Mouse (Mus musculus) cerebellum, postnatal 14 days (tissue): ENCODE data around the gene Snx29.

Experiments used
- DNase-seq, 2 experiments: peaks; one replicate each; pipeline ENCODE4 v3.0.0; 2021; ENCODE audit warnings: mixed read lengths in 2 of 2

Gene Snx29

DNA sequence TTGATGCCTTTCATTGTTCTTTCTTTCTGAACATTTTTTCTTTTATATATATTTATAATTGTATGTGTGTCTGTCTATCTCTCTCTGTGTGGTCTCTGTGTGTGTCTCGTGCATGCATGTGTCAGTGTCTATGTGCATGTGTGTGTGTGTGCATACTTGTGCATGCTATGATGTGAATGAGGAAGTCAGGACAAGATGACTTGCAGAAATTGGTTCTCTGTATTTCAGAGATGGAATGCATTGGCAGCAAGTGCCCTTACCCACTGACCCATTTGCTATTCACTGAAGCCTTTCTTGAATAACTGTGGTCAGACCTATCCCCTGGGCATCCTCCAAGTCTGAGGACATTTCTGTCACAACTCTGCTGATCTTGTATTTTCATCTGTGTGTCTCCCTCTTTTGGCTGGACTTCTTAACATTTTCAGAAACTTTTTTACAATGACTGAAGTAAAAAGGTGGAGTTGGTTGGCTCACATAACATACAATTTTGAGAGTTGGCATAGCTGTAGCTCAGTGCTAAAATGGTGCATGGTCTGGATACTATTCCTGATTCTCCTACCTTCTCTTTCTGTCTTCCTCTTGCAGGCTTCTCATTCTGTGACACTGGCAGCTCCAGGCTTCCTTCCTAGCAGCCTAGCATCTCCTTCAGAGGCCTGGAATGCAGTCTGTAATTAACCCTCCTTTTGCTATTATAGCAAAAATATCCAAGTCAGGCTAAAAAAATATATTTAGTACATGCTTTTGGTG, 278.8 kb downstream of the Snx29 start:
- no peak for DNase-seq

DNA sequence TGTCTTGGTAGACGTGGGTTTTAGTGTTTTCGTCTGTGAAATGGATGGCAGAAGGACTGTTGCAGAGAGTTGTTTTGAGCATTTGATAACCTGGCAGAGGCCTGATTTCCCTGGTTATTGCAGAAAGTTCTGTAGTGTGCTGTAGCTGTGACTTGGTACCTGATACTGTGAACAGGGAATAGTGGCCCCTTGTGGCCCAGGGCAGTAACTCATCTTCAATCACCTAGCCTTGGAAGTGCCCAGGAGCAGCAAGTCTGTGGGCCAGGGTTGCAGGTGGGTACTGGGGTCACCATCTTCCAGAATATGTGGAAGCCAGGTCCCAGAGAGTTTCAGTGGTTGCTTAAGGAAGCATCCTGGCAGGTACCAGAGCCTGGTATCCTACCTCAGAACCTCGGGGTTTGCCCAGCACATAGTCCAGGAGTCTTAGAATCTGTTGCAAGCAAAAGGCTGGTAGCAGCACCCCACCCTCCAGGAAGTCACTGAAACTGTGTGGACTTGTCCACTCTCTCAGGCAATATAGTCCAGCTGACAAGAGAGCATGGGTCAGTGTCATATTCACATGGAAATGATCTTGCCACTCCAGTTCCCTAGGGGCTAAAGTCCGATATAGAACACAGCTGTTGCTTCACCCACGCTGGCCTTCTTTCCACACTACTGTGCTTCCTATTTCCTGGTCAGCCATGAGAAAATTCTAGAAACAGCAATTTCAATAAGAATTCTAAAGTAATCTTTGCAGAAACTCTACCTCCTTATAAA, 281.1 kb downstream of the Snx29 start:
- DNase-seq = peak; percentile 65 to 69

DNA sequence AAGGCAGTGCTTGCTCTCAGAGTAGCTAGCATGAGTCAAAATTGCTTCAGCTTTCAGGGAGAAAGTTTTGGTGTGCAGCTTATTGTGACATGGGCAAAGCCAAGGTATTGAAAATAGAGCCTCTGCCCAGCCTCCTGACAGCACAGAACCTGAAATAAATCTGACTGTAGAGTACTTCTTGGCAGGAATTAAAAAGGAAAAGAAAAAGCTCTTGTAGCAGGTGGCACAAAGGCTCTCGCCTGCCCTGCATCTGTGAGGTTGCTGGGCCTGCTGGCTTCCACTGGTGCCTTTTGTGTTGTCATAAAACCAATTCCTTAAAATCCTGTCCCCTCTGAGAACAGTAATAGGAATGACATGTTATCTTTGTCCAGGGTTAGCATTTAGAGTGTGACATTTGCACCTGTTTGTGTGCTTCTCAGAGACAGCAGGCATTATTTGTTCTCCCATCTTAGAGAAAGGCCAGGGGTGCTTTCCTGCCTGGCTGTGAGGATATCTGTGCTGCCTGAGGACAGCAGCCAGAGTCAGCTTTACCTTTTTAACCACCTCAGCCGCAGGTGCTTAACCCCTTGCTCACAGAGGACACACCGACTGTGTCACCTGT, 289.9 kb downstream of the Snx29 start:
- no peak for DNase-seq

DNA sequence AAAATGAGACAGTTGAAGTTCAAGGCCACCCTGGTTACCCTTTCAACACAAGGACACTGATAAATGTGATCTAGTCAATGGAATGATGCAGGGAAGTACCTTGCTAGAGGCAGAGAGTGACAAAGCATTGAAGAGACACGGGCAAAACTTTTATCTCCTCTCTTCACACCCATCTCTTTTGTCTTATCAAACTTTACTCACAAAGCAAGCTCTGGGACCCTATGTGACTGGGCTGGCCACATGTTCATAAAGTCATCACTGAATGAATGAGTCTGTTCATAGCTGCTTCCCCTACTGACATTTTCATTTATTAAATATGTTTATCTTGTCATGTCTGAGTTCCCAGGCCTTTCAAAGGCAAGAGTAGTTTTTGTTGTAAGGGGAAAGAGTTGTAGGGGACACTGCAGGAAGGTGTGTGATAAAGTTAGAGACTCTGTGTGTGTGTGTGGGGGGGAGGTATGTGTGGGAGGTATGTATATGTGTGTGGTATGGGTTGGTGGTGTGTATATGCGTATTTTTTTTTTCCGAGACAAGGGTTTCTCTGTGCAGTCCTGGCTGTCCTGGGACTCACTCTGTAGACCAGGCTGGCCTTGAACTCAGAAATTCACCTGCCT, 291.8 kb downstream of the Snx29 start:
- DNase-seq = no peak

DNA sequence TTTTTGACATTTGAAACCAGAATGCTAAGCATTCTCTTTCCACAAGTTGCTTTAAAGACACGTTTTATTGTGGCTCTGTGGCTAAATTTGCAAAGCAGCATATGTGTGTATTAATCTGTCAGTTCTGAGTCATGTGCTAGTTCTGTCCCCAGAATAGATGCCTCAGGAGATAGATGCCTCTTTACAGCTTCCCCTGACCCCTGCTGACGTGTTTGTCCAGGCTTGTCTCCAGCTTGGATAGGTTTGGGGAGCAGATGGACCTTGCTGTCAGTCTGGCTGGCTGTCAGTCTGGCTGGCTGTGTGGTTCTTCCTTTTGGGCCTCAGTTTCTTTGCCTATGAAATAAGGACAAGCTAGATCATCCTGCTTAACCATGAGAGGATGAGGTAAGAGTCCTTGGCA, 292.9 kb downstream of the Snx29 start:
- DNase-seq = peak in 1 of 2 experiments; percentile 41

DNA sequence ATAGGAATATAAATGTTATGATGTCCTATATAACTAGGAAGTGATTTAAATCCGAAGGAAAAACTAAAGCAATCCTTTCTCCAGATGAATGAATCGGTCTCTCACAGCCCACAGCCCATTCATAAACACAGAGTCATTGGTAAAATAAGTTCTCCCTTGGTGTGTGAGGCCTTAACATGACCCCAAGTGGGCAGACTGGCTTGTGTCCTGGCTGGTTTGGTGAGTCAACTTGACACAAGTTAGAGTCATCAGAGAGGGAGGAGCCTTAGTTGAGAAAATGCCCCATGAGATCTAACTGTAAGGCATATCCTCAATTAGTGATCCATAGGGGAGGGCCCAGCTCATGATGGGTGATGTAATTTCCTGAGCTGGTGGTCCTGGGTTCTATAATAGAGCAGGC, 297.2 kb downstream of the Snx29 start:
- DNase-seq = no peak

DNA sequence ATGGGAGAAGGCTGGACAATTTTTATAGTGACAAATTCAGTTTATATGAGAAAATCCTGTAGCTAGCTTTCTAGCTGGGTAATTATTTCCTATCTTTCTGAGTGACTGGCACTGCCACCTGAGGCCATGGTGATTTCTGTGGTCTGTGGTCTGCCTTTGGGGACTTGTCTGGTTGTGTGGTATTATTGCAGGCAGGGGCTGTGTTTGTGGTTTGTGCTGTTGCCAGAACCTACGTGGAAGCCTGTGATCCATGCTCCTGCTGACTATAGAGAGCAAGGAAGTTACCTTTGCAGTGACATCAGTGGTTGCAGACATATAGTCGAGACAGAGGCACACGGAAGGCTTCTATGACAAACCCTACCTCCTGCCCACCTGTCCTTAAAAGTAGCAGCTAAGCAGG, 298.3 kb downstream of the Snx29 start:
- no peak for DNase-seq

DNA sequence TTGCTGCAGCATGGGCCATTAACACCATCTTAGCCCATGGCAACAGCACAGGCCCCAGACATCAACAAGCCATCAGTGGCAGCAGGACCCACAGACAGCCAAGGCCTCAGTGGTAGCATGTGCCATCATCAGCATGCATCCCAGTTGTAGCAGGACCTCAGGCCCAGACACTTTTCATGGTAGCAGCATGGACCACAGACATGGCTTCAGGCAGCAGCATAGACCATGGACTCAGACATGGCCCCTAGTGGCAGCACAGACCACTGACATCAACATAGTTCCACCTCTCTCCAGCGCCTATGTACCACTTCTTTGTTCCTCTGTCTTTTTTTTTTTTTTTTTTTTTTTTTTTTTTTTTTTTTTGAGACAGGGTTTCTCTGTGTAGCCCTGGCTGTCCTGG, 299.0 kb downstream of the Snx29 start:
- no peak for DNase-seq

DNA sequence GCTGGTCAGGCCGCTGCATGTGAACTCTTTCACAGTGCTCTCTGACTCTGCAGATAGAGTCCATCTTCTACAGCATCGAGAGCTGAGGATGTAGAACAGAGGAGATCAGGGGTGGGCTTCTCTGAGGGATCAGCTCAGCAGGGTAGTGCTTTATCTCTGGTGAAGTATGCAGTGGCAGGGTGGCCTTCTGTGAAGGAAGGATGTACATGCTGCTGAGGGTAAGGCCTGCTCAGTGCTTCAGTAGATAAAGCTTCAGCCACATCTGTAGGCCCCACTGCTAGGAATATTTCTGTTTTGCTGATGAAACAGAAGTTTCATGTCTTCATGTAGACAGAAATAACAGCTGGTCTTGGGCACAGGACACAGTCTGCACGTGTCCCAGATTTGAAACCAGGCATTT, 300.3 kb downstream of the Snx29 start:
- no peak for DNase-seq

DNA sequence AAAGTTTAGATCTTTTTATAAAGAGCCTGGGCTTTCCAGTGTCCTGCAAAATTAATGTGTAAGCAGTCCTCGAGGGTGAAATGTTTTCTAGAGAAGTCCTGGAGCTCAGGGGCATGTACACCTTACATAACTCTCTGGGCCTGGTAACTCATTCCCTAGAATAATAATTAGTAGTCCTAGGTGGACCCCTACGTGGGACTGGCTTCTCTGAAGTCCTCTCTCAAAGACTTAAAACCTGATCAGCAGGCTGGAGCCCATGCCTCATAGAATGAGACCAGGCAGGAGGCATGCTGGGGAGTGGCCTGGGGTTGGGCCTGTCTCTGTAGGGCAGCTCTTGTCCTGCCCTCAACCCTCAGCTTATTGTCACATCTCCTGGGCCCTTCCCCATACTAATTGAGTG, 301.4 kb downstream of the Snx29 start:
- no peak for DNase-seq

DNA sequence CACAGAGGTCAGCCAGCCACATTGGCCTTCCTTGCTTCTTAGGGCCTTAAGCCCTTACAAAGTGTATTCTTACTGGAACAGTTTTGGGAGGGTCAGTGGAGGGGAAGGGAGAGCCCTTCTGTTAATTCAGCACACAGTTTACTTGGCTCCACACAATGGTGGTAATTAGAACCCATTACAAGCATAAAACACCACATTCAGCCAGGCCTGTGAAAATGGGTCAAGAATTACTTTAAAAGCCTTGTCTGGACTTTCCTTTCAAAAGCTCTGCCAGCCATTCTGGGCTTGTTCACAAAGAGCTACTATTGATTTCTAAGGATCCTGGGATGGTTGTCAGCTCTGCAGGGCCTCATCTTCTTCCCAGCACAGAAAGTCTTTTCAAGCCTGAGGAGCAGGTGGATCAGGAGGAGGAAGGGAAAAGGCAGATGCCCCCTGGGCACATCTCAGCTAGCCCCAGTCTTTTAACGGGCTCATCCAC, 303.3 kb downstream of the Snx29 start:
- no peak for DNase-seq

DNA sequence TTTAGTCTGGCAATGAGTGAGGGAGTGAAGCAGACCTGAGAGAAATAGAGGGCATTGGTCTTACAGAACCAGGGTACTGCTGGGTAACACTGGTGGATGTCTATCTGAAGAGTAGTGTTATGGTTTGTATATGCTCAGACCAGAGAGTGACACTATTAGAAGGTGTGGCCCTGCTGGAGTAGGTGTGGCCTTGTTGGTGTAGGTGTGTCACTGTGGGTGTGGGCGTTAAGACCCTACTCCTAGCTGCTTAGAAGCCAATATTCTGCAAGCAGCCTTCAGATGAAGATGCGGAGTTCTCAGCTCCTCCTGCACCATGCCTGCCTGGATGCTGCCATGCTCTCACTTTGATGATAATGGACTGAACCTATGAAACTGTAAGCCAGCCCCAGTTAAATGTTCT, 303.9 kb downstream of the Snx29 start:
- DNase-seq = no peak

DNA sequence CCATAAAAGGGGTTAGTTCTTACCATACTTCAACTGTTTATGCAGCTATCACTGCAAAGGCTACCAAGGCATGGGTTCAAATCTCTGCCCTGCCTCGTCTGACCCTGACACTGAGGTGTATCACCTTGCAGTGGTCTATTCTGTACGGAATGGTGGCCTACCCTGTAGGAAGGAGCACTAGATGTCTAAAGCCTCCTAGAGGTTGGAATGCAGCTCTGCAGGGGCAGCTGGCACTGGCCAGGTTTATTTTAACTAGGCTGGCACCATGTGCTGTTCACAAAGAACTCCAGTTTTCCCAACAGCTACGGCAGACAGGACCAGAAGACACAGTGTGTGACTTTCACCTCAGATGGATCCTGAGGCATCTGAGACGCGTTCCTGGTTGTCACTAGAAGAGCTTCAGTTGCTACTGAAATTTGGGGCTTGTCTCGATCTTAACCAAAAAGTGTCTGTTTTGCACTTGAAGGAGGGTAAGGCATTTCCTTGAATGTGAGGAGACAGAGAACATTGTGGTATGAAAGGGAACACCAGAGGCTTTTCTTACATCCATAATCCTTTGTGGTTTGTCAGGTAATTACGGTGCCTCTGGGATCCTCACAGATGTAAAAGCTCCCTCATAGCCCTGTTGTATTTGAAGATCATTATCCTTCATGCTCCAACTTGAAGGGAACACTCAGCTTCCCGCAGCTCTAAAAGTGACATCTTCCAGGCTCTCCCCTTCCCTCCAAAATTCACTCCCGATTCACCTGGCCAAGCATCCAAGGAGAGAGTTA, 305.3 kb downstream of the Snx29 start:
- peak; percentile 51 to 66 for DNase-seq

DNA sequence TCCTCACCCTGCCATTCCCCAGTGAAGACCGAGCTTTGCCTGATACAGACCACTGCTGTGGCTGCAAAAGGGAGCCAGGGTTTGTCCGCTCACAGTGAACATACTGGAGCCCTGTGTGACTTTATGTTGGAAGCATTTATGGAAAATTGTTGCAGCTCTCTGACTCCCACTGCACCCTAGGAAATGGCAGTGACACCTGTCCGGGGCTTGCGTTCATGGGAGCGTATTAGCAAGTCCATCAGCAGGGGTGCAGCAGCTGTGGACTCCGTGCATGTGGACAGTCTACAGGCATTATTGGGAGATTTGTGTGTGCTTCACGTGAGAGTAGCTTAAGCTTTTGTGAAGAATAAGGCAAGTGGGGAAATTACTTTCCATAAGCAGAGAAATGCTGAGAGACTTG, 307.0 kb downstream of the Snx29 start:
- DNase-seq = no peak

DNA sequence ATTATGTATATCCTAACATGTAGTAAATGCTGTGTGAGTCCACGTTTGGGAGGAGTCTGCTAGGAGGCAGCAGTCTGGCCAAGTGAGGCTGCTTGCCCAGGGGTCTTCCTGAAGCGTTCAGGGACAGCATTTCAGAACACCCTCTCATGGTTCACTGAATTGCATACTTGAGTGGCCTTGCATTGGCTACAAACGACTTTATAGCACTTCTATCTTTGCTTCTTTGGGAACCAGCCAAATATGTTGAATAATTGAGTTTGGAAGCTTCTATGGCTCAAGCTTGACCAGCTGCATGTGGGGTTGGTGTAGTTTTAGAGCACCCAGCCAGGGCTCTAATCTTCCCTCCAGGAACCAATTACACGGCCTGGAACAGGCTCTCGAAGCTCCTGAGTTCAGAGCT, 307.8 kb downstream of the Snx29 start:
- DNase-seq = no peak

DNA sequence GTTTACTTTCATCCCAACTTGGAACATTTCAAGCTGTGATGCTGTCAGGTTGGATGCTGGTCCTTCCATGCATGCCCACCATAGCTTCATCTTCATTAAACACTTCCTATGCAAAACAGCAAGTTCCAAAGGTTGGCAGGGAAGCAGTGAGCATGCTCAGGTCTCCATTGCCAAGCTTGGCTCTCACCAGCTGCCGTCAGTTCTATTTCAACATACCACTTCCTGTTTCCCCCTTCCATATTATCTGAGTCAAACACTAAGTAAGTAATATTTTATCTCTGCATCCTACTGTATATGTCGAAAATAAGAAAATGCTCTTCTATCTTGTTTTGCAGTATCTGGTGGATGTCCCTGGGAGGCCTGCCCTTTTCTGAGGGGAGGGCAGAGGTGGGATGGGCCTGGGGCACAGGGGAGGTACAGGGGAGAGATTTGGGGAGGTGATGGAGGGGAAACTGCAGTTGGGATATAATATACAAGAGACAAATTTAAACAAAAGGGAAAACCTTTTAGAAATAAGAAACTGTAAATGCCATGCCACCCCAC, 309.6 kb downstream of the Snx29 start:
- DNase-seq = no peak

DNA sequence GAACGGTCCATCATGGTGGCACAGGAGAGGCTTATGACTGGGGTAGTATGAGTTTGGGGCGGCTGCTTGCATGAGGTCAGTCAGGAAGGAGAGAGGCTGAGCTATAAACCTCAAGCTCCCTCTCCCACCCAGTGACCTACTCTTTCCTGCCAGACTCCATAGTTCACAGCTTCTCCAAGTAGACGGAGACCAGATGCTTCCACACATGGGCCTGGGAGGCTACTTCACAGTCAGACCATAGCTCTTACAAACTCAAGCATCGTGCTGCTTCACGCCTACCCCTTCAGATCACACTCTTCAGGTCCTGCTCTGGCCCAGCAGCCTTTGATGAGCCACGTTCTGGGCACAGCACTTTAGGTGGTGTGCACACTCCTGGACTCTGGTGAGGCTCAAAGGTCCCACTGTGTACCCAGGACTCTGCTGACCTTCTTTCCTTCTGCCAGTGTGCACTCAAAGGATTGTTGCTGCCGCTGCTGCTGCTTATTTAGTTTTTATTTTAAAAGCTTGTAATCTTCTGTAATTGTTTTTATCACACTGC, 313.6 kb downstream of the Snx29 start:
- no peak for DNase-seq

DNA sequence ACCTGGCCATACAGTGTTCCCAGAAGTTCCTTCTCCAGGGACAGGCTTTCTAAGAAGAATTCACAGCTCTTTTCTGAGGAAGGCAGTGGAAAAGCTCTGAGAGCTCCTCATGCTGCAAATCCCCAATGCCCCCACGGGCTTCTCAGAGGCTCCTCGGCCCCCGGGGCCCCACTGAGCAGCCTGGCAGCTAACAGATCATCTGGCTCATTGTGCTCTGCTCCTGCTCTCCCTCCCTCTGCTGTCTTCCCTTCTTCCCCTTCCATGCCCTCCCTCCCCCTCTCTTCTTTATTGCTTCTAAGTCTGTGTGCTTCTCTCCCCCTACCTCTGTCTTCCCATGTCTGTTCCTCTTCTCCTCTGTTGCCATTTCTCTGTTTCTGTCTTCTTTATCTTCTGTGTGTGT, 314.2 kb downstream of the Snx29 start:
- DNase-seq = no peak

DNA sequence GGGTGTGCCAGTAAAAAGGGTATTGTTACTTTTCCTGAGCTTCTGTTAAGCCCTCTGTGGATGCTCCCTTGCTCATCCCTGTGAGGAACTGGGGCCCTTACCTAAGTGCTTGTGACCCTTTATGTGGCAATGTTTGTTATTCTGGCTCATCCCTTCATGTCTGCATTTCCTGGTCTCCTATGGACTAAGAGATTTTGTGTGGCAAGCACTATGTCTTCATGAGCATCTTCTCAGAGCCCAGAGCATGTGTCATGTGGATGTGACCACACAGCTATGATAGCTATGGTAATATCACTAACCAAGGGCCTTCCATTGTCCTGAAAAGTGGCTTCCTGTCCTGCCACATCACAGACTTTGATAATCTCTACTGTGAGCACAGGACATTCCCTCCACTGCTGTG, 315.1 kb downstream of the Snx29 start:
- no peak for DNase-seq

DNA sequence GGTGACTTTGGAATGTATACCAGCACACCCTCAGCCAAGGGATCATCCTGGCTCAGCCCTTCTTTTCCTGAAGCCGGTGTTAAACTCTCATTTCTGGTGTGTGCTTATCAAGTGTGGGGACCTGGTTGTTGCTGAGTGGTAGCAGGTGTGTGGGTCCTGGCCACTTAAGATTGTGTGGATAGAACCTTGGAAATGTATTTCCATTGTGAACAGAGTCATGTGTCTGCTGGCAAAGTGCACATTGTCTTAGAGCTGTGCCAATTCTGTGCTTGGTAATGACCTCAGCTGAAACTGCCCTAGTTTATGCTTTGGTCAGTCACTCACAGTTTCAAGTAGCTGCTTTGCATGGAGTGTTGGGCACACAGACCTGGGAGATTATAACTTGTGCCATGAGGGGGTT, 316.0 kb downstream of the Snx29 start:
- DNase-seq = peak; percentile 30 to 33

DNA sequence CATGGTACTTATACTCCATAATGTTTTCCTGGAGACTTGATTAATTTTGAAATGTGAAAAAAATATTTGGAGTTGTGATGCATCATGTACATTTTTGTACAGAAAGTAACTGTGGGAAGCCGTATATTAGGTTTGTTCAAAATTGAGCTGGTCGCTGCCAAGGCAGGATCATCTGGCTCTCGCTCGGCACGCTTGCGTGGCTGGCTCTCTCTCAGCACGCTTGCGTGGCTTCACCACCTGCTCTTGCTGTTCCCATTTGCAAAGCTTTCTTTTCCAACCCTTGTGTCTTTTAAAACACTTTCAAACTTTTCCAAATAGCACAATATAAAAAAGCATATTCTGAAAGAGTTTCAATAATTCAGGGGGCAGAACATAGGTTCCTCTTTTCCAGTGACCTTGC, 317.2 kb downstream of the Snx29 start:
- DNase-seq = peak; percentile 67 to 68

DNA sequence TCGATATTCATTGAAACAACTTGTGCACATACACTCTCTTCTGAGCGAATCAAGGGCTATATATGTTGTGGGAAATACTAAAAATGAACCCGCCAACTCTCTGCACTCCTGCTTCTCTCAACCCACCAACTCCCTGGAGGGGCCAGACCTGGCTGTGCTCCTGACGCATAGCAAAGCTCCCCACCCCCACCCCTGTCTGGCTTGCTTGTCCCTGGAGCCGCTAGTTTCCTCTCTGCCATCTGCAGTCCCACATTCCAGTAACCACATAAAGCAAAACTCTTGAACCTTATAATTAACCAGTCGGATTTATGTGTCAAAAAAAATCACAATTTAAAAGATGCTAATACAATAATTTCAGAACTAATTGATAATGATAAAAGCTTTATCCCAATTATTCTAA, 320.9 kb downstream of the Snx29 start:
- no peak for DNase-seq
